Mouse (Mus musculus): ENCODE data around the gene Hhat. TPM values are rescaled to one million over a fixed set of nuclear protein-coding genes. Genes with fewer than 3 reads are reported as not detected.

Hhat gene
- total RNA-seq, 1 experiment, result 2.8 TPM

- H3K27ac ChIP-seq (ENCODE audit: insufficient read depth, low read depth, low read length, poor library complexity, severe bottlenecking), result no peak overlapping the region
- H3K36me3 ChIP-seq (ENCODE audit: control insufficient read depth, insufficient read depth, low read length, poor library complexity, severe bottlenecking), result no peaks in the 10 kb centered on the region
- no peaks in the 10 kb centered on the region for H3K9me3 ChIP-seq (ENCODE audit: control insufficient read depth, insufficient read depth, low read depth, low read length)
- no peak overlapping the region for H3K4me3 ChIP-seq (ENCODE audit: insufficient read depth in 1 of 2, low read depth in 1 of 2, low read length in 2 of 2, poor library complexity in 1 of 2, severe bottlenecking in 1 of 2)
- TF ChIP-seq MAFK (IDR thresholded peaks at IDR 0.05; ENCODE audit: insufficient read depth, low read depth, low read length) (no peak), CHD2 (IDR thresholded peaks at IDR 0.05; ENCODE audit: low read depth, low read length) (no peak), ZNF384 (IDR thresholded peaks at IDR 0.05; ENCODE audit: low read depth, low read length) (no peak), HCFC1 (IDR thresholded peaks at IDR 0.05; ENCODE audit: borderline replicate concordance, insufficient read depth, low read length) (no peak), ZC3H11A (IDR thresholded peaks at IDR 0.05; ENCODE audit: borderline replicate concordance, low read depth, low read length) (no peak)
- H3K9ac ChIP-seq (ENCODE audit: insufficient read depth, low read depth, low read length, poor library complexity, severe bottlenecking), result no peak overlapping the region
- DNase-seq (ENCODE audit: low read depth, low spot score), result no peak
- in situ Hi-C loops (cut with MboI; ENCODE audit: low sequenced_read_pairs in 2 of 2, unreplicated experiment in 2 of 2), result no loop called here
- H3K4me1 ChIP-seq (ENCODE audit: control insufficient read depth in 2 of 2, insufficient read depth in 2 of 2, low read length in 2 of 2, poor library complexity in 1 of 2), result no peaks in the 10 kb centered on the region
Observed at GRCm38 (mm10) chr1:192480072-192480784, 290.8 kb downstream of the Hhat start.

DNA sequence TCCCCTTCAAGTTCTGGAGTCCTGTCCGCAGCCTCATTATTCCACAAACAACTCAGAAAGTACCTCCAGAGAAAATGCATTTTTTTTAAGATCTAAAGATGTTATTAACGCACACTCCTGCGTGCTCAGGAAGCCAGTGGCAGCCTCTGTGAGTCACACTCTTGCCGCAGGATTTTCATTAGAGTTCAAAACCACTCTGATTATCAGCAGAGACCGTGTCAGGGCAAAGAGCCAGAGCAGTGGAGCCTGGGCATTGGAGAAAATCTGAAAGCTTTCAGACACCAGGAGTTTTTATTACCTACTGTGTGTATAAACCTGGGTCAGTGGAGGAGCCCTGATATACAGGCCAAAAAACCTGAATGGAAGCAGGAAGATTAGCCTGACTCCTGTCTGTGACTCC lies 292.8 kb downstream of the Hhat start:
- no peak overlapping the region for H3K27ac ChIP-seq (ENCODE audit: insufficient read depth, low read depth, low read length, poor library complexity, severe bottlenecking)
- no peak overlapping the region for H3K4me3 ChIP-seq (ENCODE audit: insufficient read depth in 1 of 2, low read depth in 1 of 2, low read length in 2 of 2, poor library complexity in 1 of 2, severe bottlenecking in 1 of 2)
- no peak for TF ChIP-seq HCFC1 (IDR thresholded peaks at IDR 0.05; ENCODE audit: borderline replicate concordance, insufficient read depth, low read length)
- no peak for TF ChIP-seq ZC3H11A (IDR thresholded peaks at IDR 0.05; ENCODE audit: borderline replicate concordance, low read depth, low read length)
- TF ChIP-seq CHD2 (IDR thresholded peaks at IDR 0.05; ENCODE audit: low read depth, low read length), result no peak
- TF ChIP-seq MAFK (IDR thresholded peaks at IDR 0.05; ENCODE audit: insufficient read depth, low read depth, low read length), result no peak
- TF ChIP-seq ZNF384 (IDR thresholded peaks at IDR 0.05; ENCODE audit: low read depth, low read length), result no peak
- H3K9ac ChIP-seq (ENCODE audit: insufficient read depth, low read depth, low read length, poor library complexity, severe bottlenecking), result no peak overlapping the region
- H3K9me3 ChIP-seq (ENCODE audit: control insufficient read depth, insufficient read depth, low read depth, low read length), result no peaks in the 10 kb centered on the region
- no peaks in the 10 kb centered on the region for H3K36me3 ChIP-seq (ENCODE audit: control insufficient read depth, insufficient read depth, low read length, poor library complexity, severe bottlenecking)
- no peak for DNase-seq (ENCODE audit: low read depth, low spot score)
- in situ Hi-C loops (cut with MboI; ENCODE audit: low sequenced_read_pairs in 2 of 2, unreplicated experiment in 2 of 2), result no loop called here
- no peaks in the 10 kb centered on the region for H3K4me1 ChIP-seq (ENCODE audit: control insufficient read depth in 2 of 2, insufficient read depth in 2 of 2, low read length in 2 of 2, poor library complexity in 1 of 2)

GRCm38 (mm10) chr1:192477556-192477955 lies 293.5 kb downstream of the Hhat start:
- DNase-seq (ENCODE audit: low read depth, low spot score), result no peak
- in situ Hi-C loops (cut with MboI; ENCODE audit: low sequenced_read_pairs in 2 of 2, unreplicated experiment in 2 of 2), result no loop called here
- no peak overlapping the region for H3K27ac ChIP-seq (ENCODE audit: insufficient read depth, low read depth, low read length, poor library complexity, severe bottlenecking)
- no peak for TF ChIP-seq HCFC1 (IDR thresholded peaks at IDR 0.05; ENCODE audit: borderline replicate concordance, insufficient read depth, low read length)
- no peak for TF ChIP-seq CHD2 (IDR thresholded peaks at IDR 0.05; ENCODE audit: low read depth, low read length)
- no peak for TF ChIP-seq MAFK (IDR thresholded peaks at IDR 0.05; ENCODE audit: insufficient read depth, low read depth, low read length)
- no peak for TF ChIP-seq ZNF384 (IDR thresholded peaks at IDR 0.05; ENCODE audit: low read depth, low read length)
- TF ChIP-seq ZC3H11A (IDR thresholded peaks at IDR 0.05; ENCODE audit: borderline replicate concordance, low read depth, low read length), result no peak
- H3K9ac ChIP-seq (ENCODE audit: insufficient read depth, low read depth, low read length, poor library complexity, severe bottlenecking), result no peak overlapping the region
- no peaks in the 10 kb centered on the region for H3K36me3 ChIP-seq (ENCODE audit: control insufficient read depth, insufficient read depth, low read length, poor library complexity, severe bottlenecking)
- no peak overlapping the region for H3K4me3 ChIP-seq (ENCODE audit: insufficient read depth in 1 of 2, low read depth in 1 of 2, low read length in 2 of 2, poor library complexity in 1 of 2, severe bottlenecking in 1 of 2)
- H3K9me3 ChIP-seq (ENCODE audit: control insufficient read depth, insufficient read depth, low read depth, low read length), result no peaks in the 10 kb centered on the region
- no peaks in the 10 kb centered on the region for H3K4me1 ChIP-seq (ENCODE audit: control insufficient read depth in 2 of 2, insufficient read depth in 2 of 2, low read length in 2 of 2, poor library complexity in 1 of 2)

- no peak for DNase-seq (ENCODE audit: low read depth, low spot score)
- Histone ChIP-seq H3K4me3 (ENCODE audit: insufficient read depth in 1 of 2, low read depth in 1 of 2, low read length in 2 of 2, poor library complexity in 1 of 2, severe bottlenecking in 1 of 2) (no peak overlapping the region), H3K9me3 (ENCODE audit: control insufficient read depth, insufficient read depth, low read depth, low read length) (no peaks in the 10 kb centered on the region), H3K4me1 (ENCODE audit: control insufficient read depth in 2 of 2, insufficient read depth in 2 of 2, low read length in 2 of 2, poor library complexity in 1 of 2) (no peaks in the 10 kb centered on the region; a peak in 1 of 4 replicates), H3K9ac (ENCODE audit: insufficient read depth, low read depth, low read length, poor library complexity, severe bottlenecking) (no peak overlapping the region), H3K27ac (ENCODE audit: insufficient read depth, low read depth, low read length, poor library complexity, severe bottlenecking) (no peak overlapping the region), H3K36me3 (ENCODE audit: control insufficient read depth, insufficient read depth, low read length, poor library complexity, severe bottlenecking) (no peaks in the 10 kb centered on the region)
- TF ChIP-seq ZNF384 (IDR thresholded peaks at IDR 0.05; ENCODE audit: low read depth, low read length) (no peak), ZC3H11A (IDR thresholded peaks at IDR 0.05; ENCODE audit: borderline replicate concordance, low read depth, low read length) (no peak), CHD2 (IDR thresholded peaks at IDR 0.05; ENCODE audit: low read depth, low read length) (no peak), HCFC1 (IDR thresholded peaks at IDR 0.05; ENCODE audit: borderline replicate concordance, insufficient read depth, low read length) (no peak), MAFK (IDR thresholded peaks at IDR 0.05; ENCODE audit: insufficient read depth, low read depth, low read length) (no peak)
- in situ Hi-C loops (cut with MboI; ENCODE audit: low sequenced_read_pairs in 2 of 2, unreplicated experiment in 2 of 2), result no loop called here
Observed at GRCm38 (mm10) chr1:192476704-192477103, 294.3 kb downstream of the Hhat start.
